Mouse (Mus musculus) cerebellum, adult 8-10 months (tissue): Measurements from ENCODE around the gene Dbndd2.

ENCODE experiments used
- DNase-seq: peaks from one replicate; pipeline ENCODE4 v3.0.0; 2022

Gene Dbndd2

DNA sequence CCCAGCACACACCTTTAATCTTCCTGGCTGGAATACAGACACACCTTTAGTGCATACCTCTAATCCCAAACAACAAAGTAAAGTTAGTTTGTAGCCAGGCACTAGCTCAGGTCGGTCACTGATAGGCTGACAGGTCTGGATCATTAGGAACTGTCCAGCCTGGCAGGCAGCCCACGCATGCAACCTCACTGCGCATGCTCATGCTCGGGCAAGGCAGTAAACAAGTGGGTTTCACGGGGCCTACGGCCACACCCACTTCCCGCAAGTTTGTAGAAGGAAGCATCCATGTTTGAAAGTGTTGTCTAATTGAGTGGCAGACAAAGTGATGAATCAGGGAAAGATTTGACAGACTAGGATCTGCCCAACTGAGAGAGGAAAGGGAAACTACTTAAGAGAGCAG, 56.7 kb downstream of the Dbndd2 start:
- no peak for DNase-seq
